ENCODE assay signal across 23 mouse cellular contexts in the genomic region with DNA sequence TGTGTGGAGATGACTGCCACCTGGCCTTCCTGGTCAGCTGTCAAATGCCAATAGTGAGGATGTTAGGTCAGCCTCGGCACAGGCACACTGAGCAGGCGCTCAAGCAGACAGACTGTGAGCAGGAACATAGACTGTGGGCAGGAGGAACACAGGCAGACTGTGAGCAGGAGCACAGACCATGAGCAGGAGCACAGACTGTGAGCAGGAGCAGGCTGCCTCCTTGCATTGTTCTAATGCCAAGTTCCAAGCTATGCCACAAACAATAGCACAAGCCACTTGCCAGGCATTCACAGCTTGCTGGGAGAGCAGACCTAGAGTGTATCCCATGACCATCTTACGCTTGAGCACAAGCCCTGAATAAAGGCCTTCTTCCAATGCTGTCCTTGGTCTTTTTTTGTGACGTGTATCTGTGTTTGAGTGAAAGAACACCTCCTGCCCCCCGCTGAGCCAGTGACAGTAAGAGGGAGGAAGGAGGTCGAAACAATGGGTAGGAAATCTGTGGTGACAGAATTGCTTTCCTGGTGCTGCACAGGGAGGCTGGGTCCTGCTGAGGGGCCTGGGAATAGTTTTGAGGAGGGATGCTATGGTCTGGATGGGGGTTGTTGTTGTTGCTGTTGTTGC. TPM values are rescaled to one million over a fixed set of nuclear protein-coding genes. Genes with fewer than 3 reads are reported as not detected.
DNase-seq lines count a peak whose midpoint lies in the region; ATAC-seq and TF ChIP-seq lines count a peak whose summit lies in the region.
"Had no signal": no experiment of that assay in that cellular context is flagged by ENCODE, and none has a peak within 500 bp of the region (broad histone marks: within the 10 kb centered on the region; RNA-seq: fewer than 3 reads in every experiment).

No protein-coding gene starts in this region.

- peak overlapping the region; percentile 91 for H3K27ac ChIP-seq in bone marrow macrophage, adult 2 months (ENCODE audit: insufficient read depth, low read depth, low read length)
- H3K27ac ChIP-seq: forebrain, embryonic 12.5 days; liver, embryonic 14.5 days; neural tube, embryonic 12.5 days had no signal

- DNase-seq in layer of hippocampus, adult 11-12 months (ENCODE audit: low spot score) = peak; percentile 32
- DNase-seq in layer of hippocampus, adult 9-10 months (ENCODE audit: low spot score) = no peak
- peak; percentile 49 for DNase-seq in cerebellum, adult 9-10 months
- peak; percentile 25 to 28 for DNase-seq in layer of hippocampus, adult 8-10 months (ENCODE audit: low spot score in 2 of 2)
- DNase-seq in left cerebral cortex, postnatal 14 days (ENCODE audit: low spot score in 2 of 2) = no peak
- DNase-seq in ovary, postnatal 10 days (ENCODE audit: low spot score) = no peak
- DNase-seq: adrenal gland, adult 2 months; gastrocnemius, postnatal 14 days; heart, postnatal 4 days; kidney, adult 8-10 months; left cerebral cortex, postnatal 4 days; lung, postnatal 36 days; thymus, postnatal 4 days had no signal

- peaks cover 33% of the 10 kb centered on the region for H3K4me1 ChIP-seq in bone marrow macrophage, adult 2 months (ENCODE audit: control insufficient read depth, insufficient read depth, low read length)
- H3K4me1 ChIP-seq: neural tube, embryonic 12.5 days had no signal

- intact Hi-C loops in left cerebral cortex, postnatal 14 days (cut with DNase I) = loop anchor here (10.0 kb wide), 1 partner anchor 191 kb away; a partner anchor contains a TSS

- TF ChIP-seq CTCF in bone marrow macrophage, adult 2 months (IDR thresholded peaks at IDR 0.05; ENCODE audit: low read depth, low read length) = no peak

- ATAC-seq in erythroid progenitor cell, adult 5-6 weeks (replicated peaks; ENCODE audit: low FRiP score, poor library complexity, severe bottlenecking) = no peak
- ATAC-seq: midbrain, embryonic 16.5 days; Patski had no signal

- no peak for TF ChIP-seq POLR2A in bone marrow macrophage, adult 2 months (IDR thresholded peaks at IDR 0.05; ENCODE audit: borderline replicate concordance, low read depth, low read length)

- no peak overlapping the region for H3K4me3 ChIP-seq in bone marrow macrophage, adult 2 months (ENCODE audit: insufficient read depth, low read length)
- H3K4me3 ChIP-seq: forebrain, embryonic 12.5 days; neural tube, embryonic 12.5 days had no signal

RNA-seq across cellular contexts. Expression of a gene that starts 10.8 kb away (rescaled TPM):
- not detected in 2 replicates for polyA plus RNA-seq in bone marrow macrophage, adult 2 months (2012; ENCODE audit: insufficient read depth, insufficient read length, missing spikeins)
- not detected for total RNA-seq in layer of hippocampus, adult 8-10 months (2022)
- not detected for total RNA-seq in left cerebral cortex, postnatal 14 days (2021)
- total RNA-seq in erythroid progenitor cell, adult 5-6 weeks (2015; ENCODE audit: low replicate concordance) = not detected in 2 replicates
- total RNA-seq in erythroid progenitor cell, adult 5-6 weeks (2017; ENCODE audit: low replicate concordance) = not detected in 2 replicates
- total RNA-seq: adrenal gland, adult 2 months; gastrocnemius, postnatal 14 days; heart, postnatal 4 days; layer of hippocampus, postnatal 14 days; left cerebral cortex, postnatal 4 days had no signal
- polyA plus RNA-seq: adrenal gland, adult 2 months; forebrain, embryonic 12.5 days; liver, embryonic 14.5 days; midbrain, embryonic 16.5 days; neural tube, embryonic 12.5 days; Patski; small intestine, adult 2 months; stomach, embryonic 16.5 days had no signal

RNA-seq across cellular contexts. Expression of a gene that starts 14.5 kb away (rescaled TPM):
- 0.44 and 1.7 TPM in 2 replicates for polyA plus RNA-seq in bone marrow macrophage, adult 2 months (2012; ENCODE audit: insufficient read depth, insufficient read length, missing spikeins)
- under 1 TPM in 1 of 4 experiments, not detected in 3; 0.45 TPM for total RNA-seq in layer of hippocampus, adult 8-10 months (2022)
- total RNA-seq in left cerebral cortex, postnatal 14 days (2021) = under 1 TPM; 0.48 to 0.93 TPM
- total RNA-seq in erythroid progenitor cell, adult 5-6 weeks (2015; ENCODE audit: low replicate concordance) = 0.84 TPM in 1 of 2 replicates, not detected in the other
- total RNA-seq in erythroid progenitor cell, adult 5-6 weeks (2017; ENCODE audit: low replicate concordance) = not detected in 2 replicates
- total RNA-seq: gastrocnemius, postnatal 14 days; heart, postnatal 4 days had no signal
- polyA plus RNA-seq: forebrain, embryonic 12.5 days; neural tube, embryonic 12.5 days had no signal

RNA-seq across cellular contexts. Expression of a gene that starts 24.4 kb away (rescaled TPM):
- not detected in 2 replicates for polyA plus RNA-seq in bone marrow macrophage, adult 2 months (2012; ENCODE audit: insufficient read depth, insufficient read length, missing spikeins)
- not detected for total RNA-seq in layer of hippocampus, adult 8-10 months (2022)
- total RNA-seq in left cerebral cortex, postnatal 14 days (2021) = not detected
- total RNA-seq in erythroid progenitor cell, adult 5-6 weeks (2015; ENCODE audit: low replicate concordance) = not detected in 2 replicates
- total RNA-seq in erythroid progenitor cell, adult 5-6 weeks (2017; ENCODE audit: low replicate concordance) = not detected in 2 replicates
- total RNA-seq: adrenal gland, adult 2 months; gastrocnemius, postnatal 14 days; heart, postnatal 4 days; layer of hippocampus, postnatal 14 days; left cerebral cortex, postnatal 4 days had no signal
- polyA plus RNA-seq: adrenal gland, adult 2 months; forebrain, embryonic 12.5 days; liver, embryonic 14.5 days; midbrain, embryonic 16.5 days; neural tube, embryonic 12.5 days; Patski; small intestine, adult 2 months; stomach, embryonic 16.5 days had no signal

RNA-seq across cellular contexts. Expression of a gene that starts 32.0 kb away (rescaled TPM):
- not detected in 2 replicates for polyA plus RNA-seq in bone marrow macrophage, adult 2 months (2012; ENCODE audit: insufficient read depth, insufficient read length, missing spikeins)
- total RNA-seq in layer of hippocampus, adult 8-10 months (2022) = under 1 TPM in 1 of 4 experiments, not detected in 3; 0.33 TPM
- total RNA-seq in left cerebral cortex, postnatal 14 days (2021) = 1 to 10 TPM; 1.8 to 2.2 TPM
- total RNA-seq in erythroid progenitor cell, adult 5-6 weeks (2015; ENCODE audit: low replicate concordance) = not detected in 2 replicates
- not detected in 2 replicates for total RNA-seq in erythroid progenitor cell, adult 5-6 weeks (2017; ENCODE audit: low replicate concordance)
- total RNA-seq: adrenal gland, adult 2 months; gastrocnemius, postnatal 14 days; heart, postnatal 4 days; layer of hippocampus, postnatal 14 days; left cerebral cortex, postnatal 4 days had no signal
- polyA plus RNA-seq: adrenal gland, adult 2 months; liver, embryonic 14.5 days; midbrain, embryonic 16.5 days had no signal

RNA-seq across cellular contexts. Expression of a gene that starts 48.7 kb away (rescaled TPM):
- not detected in 2 replicates for polyA plus RNA-seq in bone marrow macrophage, adult 2 months (2012; ENCODE audit: insufficient read depth, insufficient read length, missing spikeins)
- total RNA-seq in layer of hippocampus, adult 8-10 months (2022) = not detected
- not detected for total RNA-seq in left cerebral cortex, postnatal 14 days (2021)
- total RNA-seq in erythroid progenitor cell, adult 5-6 weeks (2015; ENCODE audit: low replicate concordance) = not detected in 2 replicates
- total RNA-seq in erythroid progenitor cell, adult 5-6 weeks (2017; ENCODE audit: low replicate concordance) = not detected in 2 replicates
- total RNA-seq: adrenal gland, adult 2 months; gastrocnemius, postnatal 14 days; heart, postnatal 4 days; layer of hippocampus, postnatal 14 days; left cerebral cortex, postnatal 4 days had no signal
- polyA plus RNA-seq: adrenal gland, adult 2 months; forebrain, embryonic 12.5 days; liver, embryonic 14.5 days; midbrain, embryonic 16.5 days; neural tube, embryonic 12.5 days; Patski; small intestine, adult 2 months; stomach, embryonic 16.5 days had no signal

Comparison
In these comparisons a context has a peak if more than half of its experiments do, and no peak if none do; other contexts are left out.
1. DNase-seq: peak in layer of hippocampus, adult 11-12 months (single experiment), cerebellum, adult 9-10 months (single experiment) and layer of hippocampus, adult 8-10 months (2 of 2); none in layer of hippocampus, adult 9-10 months (single experiment), left cerebral cortex, postnatal 14 days (0 of 2) and ovary, postnatal 10 days (single experiment).